Mouse (Mus musculus) midbrain, postnatal 0 days (tissue): ENCODE results near the gene Gse1. TPM values are rescaled to one million over a fixed set of nuclear protein-coding genes. Genes with fewer than 3 reads are reported as not detected.

ENCODE experiments used
- ATAC-seq: fragments of 200-750 bp; cut with Nextera tagmentation; 2 replicates; pipeline ENCODE4 v1.8.0; 2017; ENCODE audit warnings: moderate number of reproducible peaks, mild to moderate bottlenecking, moderate TSS enrichment, moderate library complexity; ENCODE audit not compliant: low FRiP score
- DNase-seq: peaks from one replicate; pipeline ENCODE4 v3.0.0-alpha.2; 2015; ENCODE audit warnings: low spot score
- H3K27ac ChIP-seq: fragments of 300-500 bp; sonication (generic); 2 replicates; pipeline ENCODE4 v1.5.1; 2014; ENCODE audit warnings: low read depth, mild to moderate bottlenecking, low read length, mixed read lengths
- H3K27me3 ChIP-seq: fragments of 300-500 bp; sonication (generic); 2 replicates; pipeline ENCODE4 v1.6.1; 2014; ENCODE audit warnings: low read length, control low read depth, mixed read lengths; ENCODE audit not compliant: insufficient read depth
- H3K36me3 ChIP-seq: fragments of 300-500 bp; sonication (generic); 2 replicates; pipeline ENCODE4 v1.6.1; 2014; ENCODE audit warnings: low read length, control low read depth, mixed read lengths; ENCODE audit not compliant: insufficient read depth
- H3K4me1 ChIP-seq: fragments of 300-500 bp; sonication (generic); 2 replicates; pipeline ENCODE4 v1.6.1; 2014; ENCODE audit warnings: mild to moderate bottlenecking, control low read depth, antibody characterized with exemption, low read length, mixed read lengths; ENCODE audit not compliant: insufficient read depth
- H3K4me2 ChIP-seq: fragments of 300-500 bp; sonication (generic); 2 replicates; pipeline ENCODE4 v1.6.1; 2014; ENCODE audit warnings: low read depth, mild to moderate bottlenecking, low read length, mixed read lengths; ENCODE audit not compliant: poor library complexity, severe bottlenecking
- H3K4me3 ChIP-seq: fragments of 300-500 bp; sonication (generic); 2 replicates; pipeline ENCODE4 v1.5.1; 2014; ENCODE audit warnings: low read depth, mild to moderate bottlenecking, low read length, moderate library complexity
- H3K9ac ChIP-seq: fragments of 300-500 bp; sonication (generic); replicated peaks from 2 replicates; pipeline ENCODE4 v1.6.1; 2014; ENCODE audit warnings: mild to moderate bottlenecking, low read length, moderate library complexity, mixed read lengths; ENCODE audit not compliant: poor library complexity, severe bottlenecking
- H3K9me3 ChIP-seq: fragments of 300-500 bp; sonication (generic); 2 replicates; pipeline ENCODE4 v1.6.1; 2016; ENCODE audit warnings: low read length, control low read depth
- CTCF ChIP-seq: IDR thresholded peaks from 2 replicates; pipeline ENCODE4 v1.5.1; 2016; ENCODE audit warnings: antibody characterized with exemption, mild to moderate bottlenecking
- WGBS: fragments of 180-500 bp; shearing (Covaris S2); extraction: QIAGEN DNeasy Blood & Tissue Kit; methylation state at CpG from one replicate; pipeline ENCODE4 v1.1.7; 2014; 5-methylcytosine and 5-hydroxymethylcytosine counted together
- polyA plus RNA-seq: library from polyadenylated mRNA; unstranded; fragments of >200 nt; fragmentation: Nextera tagmentation; extraction: Ambion mirVana; gene quantifications from 2 replicates; pipeline ENCODE4 v1.2.1, GENCODE M21; 2015
- total RNA-seq: library from RNA; depleted of rRNA; stranded (reverse); fragments of >200 nt; gene quantifications from 2 replicates; pipeline ENCODE4 v1.2.3, GENCODE M21; 2014

Gse1 gene
- total and polyA plus RNA-seq, 2 experiments from 2014 or later = 12.4 to 51.3 TPM

GRCm38 (mm10) chr8:120518736-120519534 lies 290.7 kb downstream of the Gse1 start:
- ATAC-seq (no peak), DNase-seq (no peak)
- 62% methylated on average over 14 of the region's 14 CpGs for WGBS
- Histone ChIP-seq H3K27me3 (no peaks in the 10 kb centered on the region), H3K9me3 (no peaks in the 10 kb centered on the region), H3K4me2 (no peak overlapping the region), H3K4me1 (peaks cover 31% of the 10 kb centered on the region), H3K9ac (no peak overlapping the region), H3K36me3 (no peaks in the 10 kb centered on the region), H3K4me3 (no peak overlapping the region), H3K27ac (no peak overlapping the region)
- TF ChIP-seq CTCF = no peak

- Histone ChIP-seq H3K27me3 (no peaks in the 10 kb centered on the region), H3K36me3 (no peaks in the 10 kb centered on the region), H3K9me3 (no peaks in the 10 kb centered on the region), H3K4me2 (no peak overlapping the region), H3K27ac (peak overlapping the region; percentile 38; the same call in 1 of the 2 replicates), H3K9ac (0 out of 2 replicates have a peak overlapping the region, but pooled peaks have one; percentile 39), H3K4me1 (peaks cover 26% of the 10 kb centered on the region), H3K4me3 (no peak overlapping the region)
- ATAC-seq (no peak), DNase-seq (no peak)
- TF ChIP-seq CTCF = no peak
- WGBS = 70% methylated on average over 15 of the region's 15 CpGs
Measured at GRCm38 (mm10) chr8:120520287-120520686, 292.0 kb downstream of the Gse1 start.

GRCm38 (mm10) chr8:120520707-120521590 lies 292.7 kb downstream of the Gse1 start:
- ATAC-seq = peak; percentile 67
- Histone ChIP-seq H3K27me3 (no peaks in the 10 kb centered on the region), H3K4me2 (0 out of 2 replicates have a peak overlapping the region, but pooled peaks have one; percentile 18), H3K9ac (0 out of 2 replicates have a peak overlapping the region, but pooled peaks have one; percentile 39), H3K9me3 (no peaks in the 10 kb centered on the region), H3K36me3 (no peaks in the 10 kb centered on the region), H3K4me3 (no peak overlapping the region), H3K4me1 (peaks cover 30% of the 10 kb centered on the region), H3K27ac (peak overlapping the region; percentile 38; the same call in 1 of the 2 replicates)
- TF ChIP-seq CTCF = peak; percentile 60
- DNase-seq = peak; percentile 94
- 13% methylated on average over 20 of the region's 20 CpGs for WGBS

- no peak overlapping the region for H3K9ac ChIP-seq
Measured at GRCm38 (mm10) chr8:120521591-120521965, 293.3 kb downstream of the Gse1 start.

GRCm38 (mm10) chr8:120523641-120524040 lies 295.4 kb downstream of the Gse1 start:
- Histone ChIP-seq H3K36me3 (no peaks in the 10 kb centered on the region), H3K9ac (no peak overlapping the region), H3K9me3 (no peaks in the 10 kb centered on the region), H3K4me3 (no peak overlapping the region), H3K4me2 (no peak overlapping the region), H3K27ac (no peak overlapping the region), H3K4me1 (peaks cover 24% of the 10 kb centered on the region), H3K27me3 (no peaks in the 10 kb centered on the region)
- 67% methylated on average over 7 of the region's 7 CpGs for WGBS
- TF ChIP-seq CTCF = no peak
- DNase-seq (no peak), ATAC-seq (no peak)

More at GRCm38 (mm10) chr8:120521591-120521965, 293.3 kb downstream of the Gse1 start:
- Histone ChIP-seq H3K4me1 (peaks cover 28% of the 10 kb centered on the region), H3K9me3 (no peaks in the 10 kb centered on the region), H3K27me3 (no peaks in the 10 kb centered on the region), H3K4me3 (no peak overlapping the region), H3K27ac (peak overlapping the region; percentile 32; the same call in 1 of the 2 replicates), H3K4me2 (peak overlapping the region; percentile 18; the same call in 1 of the 2 replicates), H3K36me3 (no peaks in the 10 kb centered on the region)
- ATAC-seq = no peak
- WGBS = 33% methylated on average over 7 of the region's 7 CpGs
- no peak for TF ChIP-seq CTCF
- DNase-seq = peak; percentile 66
